Mouse (Mus musculus) layer of hippocampus, adult 2 months (tissue): ENCODE measurements at regions not wholly inside any gene's neighbourhood (a gene's known extent, or its start where the extent isn't known, plus 50 kb on each side); places are given as distances from the start of the nearest gene placed in this dataset.
"Not testable (repeated sequence)": the region's sequence is repeated elsewhere in the genome, so short reads cannot be mapped to it uniquely, and the experiment has no call there.

Experiments
- DNase-seq, 2 experiments: peaks; one replicate each; pipeline ENCODE4 v3.0.0; 2022; ENCODE audit warnings: low spot score in 2 of 2
- H3K27ac ChIP-seq: fragments of 200-600 bp; 2 replicates; pipeline ENCODE4 v1.8.1; 2022
- H3K4me3 ChIP-seq: fragments of 200-600 bp; 2 replicates; pipeline ENCODE4 v1.8.1; 2022; ENCODE audit warnings: mild to moderate bottlenecking
- CTCF ChIP-seq: fragments of 200-600 bp; conservative IDR thresholded peaks from 2 replicates; pipeline ENCODE4 v1.8.1; 2022; ENCODE audit warnings: antibody characterized with exemption, mild to moderate bottlenecking, moderate library complexity

DNA sequence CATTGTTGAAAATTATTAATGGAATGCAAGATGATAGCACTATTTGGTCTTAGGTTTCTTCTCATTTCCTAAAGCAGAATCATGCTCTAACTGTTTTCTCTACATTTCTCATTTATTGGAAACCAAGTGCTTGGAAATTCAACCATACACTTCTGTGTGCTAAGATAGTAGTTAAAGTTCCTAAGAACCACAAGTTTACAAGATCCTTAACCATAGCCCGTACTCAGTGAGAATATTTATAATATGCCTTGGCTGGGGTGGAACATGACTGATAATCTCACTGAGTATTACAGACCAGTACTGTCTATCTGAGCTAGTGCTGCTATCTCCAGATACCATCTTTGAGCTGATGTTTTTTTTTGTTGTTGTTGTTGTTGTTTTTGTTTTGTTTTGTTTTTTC, 236.9 kb upstream of the Tmem196 start:
- H3K4me3 ChIP-seq, H3K27ac ChIP-seq, DNase-seq: not testable (repeated sequence)

DNA sequence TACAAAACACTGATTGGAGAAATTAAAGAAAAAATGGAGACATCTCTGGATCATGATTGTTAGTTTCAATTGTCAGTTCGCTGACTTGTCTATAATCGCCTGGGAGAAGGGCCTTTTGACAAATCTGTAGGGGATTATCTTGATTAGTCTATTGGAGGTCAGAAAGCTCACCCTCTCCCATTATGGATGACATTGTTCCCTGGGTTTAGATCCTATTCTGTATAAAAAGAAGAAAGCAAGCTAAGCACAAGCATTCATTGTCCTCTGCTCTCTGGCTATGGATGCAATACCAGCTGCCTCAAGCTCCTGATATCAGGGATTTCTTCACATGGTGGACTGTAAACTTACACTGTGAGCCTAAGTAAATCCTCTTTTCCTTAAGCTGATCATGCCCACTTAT, 214.8 kb upstream of the Tmem196 start:
- TF ChIP-seq CTCF = no peak
- H3K27ac ChIP-seq = no peak overlapping the region
- no peak overlapping the region for H3K4me3 ChIP-seq
- DNase-seq = no peak

DNA sequence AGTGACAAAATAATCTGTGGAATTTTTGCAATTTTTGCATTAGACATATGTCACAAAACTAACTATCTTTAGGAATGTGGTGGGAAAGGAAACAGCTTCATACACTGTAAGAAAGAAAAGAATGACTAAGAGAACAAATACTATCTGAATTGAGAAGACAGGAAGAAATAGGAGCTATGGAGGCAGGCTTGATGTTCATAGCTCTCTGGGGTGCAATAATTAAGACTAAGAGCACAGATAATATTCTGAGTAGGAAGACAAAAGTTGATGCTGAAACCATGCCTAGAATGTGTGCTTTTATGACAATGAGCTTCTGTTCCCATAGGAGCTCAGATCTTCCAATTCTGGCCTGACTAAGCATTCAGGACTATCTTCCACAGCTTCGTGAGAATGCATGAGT, 183.0 kb upstream of the Tmem196 start:
- no peak for TF ChIP-seq CTCF
- H3K27ac ChIP-seq = no peak overlapping the region
- DNase-seq = no peak
- H3K4me3 ChIP-seq = no peak overlapping the region

DNA sequence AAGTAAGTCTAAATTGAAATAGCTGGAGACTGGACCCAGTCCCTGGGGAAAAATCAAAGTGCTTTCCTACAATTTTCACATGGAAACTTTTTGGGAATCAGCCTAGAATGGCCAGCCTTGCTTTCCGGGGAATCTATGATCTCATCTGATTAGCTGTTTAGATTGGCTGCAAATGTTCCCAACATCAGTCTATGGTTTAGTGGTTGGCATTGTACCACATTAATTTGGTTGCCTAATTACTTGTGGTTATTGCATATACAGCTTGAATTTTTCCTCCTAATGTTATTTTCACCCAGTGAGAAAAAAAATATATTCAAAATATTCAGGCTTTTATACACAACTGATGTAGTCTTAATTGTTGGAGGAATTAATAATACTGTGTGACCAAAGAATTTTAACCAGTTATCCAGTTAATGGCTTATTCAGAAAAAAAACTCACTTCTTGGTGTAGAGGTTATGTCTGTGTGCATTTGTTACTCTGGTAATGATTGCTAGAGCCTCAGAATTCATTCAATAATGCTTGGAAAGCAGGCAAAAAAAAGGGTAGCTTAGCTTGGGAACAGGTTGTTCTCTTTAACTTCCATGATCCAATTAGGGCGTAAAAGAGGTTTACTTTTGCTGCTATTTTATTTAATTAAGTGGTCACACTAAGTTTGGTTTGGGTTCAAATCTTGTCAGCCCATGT, 182.2 kb upstream of the Tmem196 start:
- no peak for DNase-seq
- H3K4me3 ChIP-seq = no peak overlapping the region
- TF ChIP-seq CTCF = no peak
- no peak overlapping the region for H3K27ac ChIP-seq

DNA sequence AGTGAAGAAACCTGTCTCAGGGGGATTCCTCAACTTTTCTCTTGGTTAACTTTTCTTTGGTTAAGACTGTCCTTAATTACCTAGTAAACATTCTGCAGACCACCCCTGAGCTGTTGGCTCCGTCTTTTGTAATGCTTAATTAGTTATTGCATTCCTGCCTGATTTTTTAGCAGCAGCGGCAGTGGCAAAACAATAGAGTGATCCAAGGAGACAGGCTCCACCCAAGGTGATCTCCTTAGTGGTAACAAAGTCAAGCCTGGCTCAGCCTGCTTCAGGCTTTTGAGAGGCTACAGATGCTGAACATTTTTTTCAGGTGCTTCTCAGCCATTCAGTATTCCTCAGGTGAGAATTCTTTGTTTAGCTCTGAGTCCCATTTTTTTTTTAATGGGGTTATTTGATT, 168.1 kb upstream of the Tmem196 start:
- no peak for DNase-seq
- no peak overlapping the region for H3K27ac ChIP-seq
- no peak for TF ChIP-seq CTCF
- H3K4me3 ChIP-seq = no peak overlapping the region

DNA sequence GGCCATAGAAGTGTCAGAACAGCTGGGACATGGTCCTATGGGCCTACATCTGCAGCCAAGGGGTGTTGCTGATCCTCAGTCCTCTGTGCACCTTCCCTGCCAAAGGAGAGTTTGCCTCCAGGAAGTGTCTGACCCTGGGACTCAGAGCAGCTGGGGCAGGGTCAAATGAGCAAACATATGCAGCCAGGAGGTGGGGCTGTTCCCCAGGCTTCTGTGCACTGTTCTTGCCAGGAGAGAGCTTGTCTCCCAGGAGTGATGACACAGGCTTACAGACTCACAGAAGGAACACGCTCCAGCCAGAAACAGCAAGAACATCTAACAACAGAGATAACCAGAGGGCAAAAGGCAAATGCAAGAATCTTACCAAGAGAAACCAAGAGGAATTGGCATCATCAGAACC, 137.9 kb upstream of the Tmem196 start:
- no peak overlapping the region for H3K27ac ChIP-seq
- TF ChIP-seq CTCF = no peak
- H3K4me3 ChIP-seq = no peak overlapping the region
- no peak for DNase-seq

DNA sequence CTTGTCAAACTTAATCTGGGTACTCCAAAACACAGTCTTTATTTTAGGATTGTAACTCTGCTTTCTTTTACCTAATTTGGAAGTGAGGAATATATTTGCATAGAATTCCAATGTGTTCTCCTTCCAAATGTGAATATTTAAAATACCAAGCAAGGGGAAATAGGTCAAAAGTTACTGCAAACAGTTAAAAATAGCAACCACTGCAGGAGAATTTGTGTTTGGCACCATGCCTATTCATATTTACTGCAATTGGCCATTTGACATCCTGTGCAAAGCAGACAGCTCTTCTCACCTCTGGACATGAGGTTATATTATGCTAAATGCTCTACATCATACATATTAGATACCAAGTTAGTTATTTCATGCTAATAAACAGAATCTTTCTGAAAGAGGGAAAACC, 129.4 kb upstream of the Tmem196 start:
- DNase-seq = no peak
- Histone ChIP-seq H3K4me3 (no peak overlapping the region), H3K27ac (no peak overlapping the region)
- no peak for TF ChIP-seq CTCF

DNA sequence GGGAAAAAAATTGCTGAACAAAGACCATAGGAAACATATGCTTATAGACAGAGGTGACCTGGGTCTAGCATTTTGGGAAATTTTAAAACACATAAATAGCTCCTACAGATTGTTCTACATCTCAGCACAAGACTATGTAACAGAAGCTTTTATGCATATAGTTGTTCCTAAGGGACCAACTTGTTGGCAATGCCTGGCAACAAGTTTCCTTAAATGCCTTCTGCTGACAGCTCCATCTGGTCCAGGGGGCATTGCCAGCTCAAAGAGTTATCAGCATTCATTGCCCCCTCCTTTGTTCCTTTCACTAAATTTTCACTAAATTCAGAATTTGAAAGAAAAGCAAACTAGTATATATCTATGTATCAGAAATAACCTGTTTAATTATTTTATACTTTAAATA, 106.5 kb upstream of the Tmem196 start:
- no peak for TF ChIP-seq CTCF
- no peak overlapping the region for H3K27ac ChIP-seq
- no peak overlapping the region for H3K4me3 ChIP-seq
- DNase-seq = no peak

DNA sequence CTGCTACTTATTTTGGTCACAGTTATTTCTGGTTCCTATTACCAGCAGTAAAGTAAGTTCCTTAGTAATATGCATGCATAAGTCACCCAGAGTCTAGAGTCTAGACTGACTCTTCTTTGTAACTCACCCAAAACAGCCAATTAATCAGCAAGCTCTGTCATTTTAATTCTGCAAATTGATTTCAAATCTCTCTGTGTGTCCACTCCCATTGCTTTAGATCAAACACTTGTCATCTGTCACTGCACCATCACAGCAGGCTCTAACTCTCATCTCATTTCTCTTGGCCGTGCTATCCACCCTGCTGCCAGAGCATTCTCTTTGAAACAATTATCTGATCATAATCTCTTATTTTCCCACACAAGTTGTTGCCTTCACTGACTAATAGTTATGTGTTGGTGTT, 63.9 kb upstream of the Tmem196 start:
- Histone ChIP-seq H3K27ac (no peak overlapping the region), H3K4me3 (no peak overlapping the region)
- TF ChIP-seq CTCF = no peak
- no peak for DNase-seq

DNA sequence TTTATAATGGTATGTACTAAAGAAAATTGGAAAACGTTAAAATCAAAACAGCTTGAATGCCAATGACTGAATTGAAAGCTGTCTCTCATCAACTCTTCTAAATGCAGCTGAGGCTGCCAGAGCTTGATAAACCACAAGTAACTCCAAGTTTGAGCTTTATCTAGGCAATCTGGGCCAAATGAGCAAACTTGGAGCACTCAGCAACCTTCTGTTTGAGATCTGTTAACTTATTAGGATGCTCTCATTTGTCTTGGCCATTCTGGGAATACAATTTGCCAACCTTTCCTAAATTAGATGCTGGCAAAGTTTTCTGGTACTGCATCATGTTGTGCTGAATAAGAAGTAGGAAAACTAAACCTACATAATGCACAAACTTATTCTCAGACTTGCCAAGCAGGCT, 55.6 kb upstream of the Tmem196 start:
- Histone ChIP-seq H3K4me3 (no peak overlapping the region), H3K27ac (no peak overlapping the region)
- peak; percentile 1 to 9 for DNase-seq
- TF ChIP-seq CTCF = no peak
